Mouse (Mus musculus): ENCODE measurements at regions not wholly inside any gene's neighbourhood (a gene's known extent, or its start where the extent isn't known, plus 50 kb on each side); places are given as distances from the start of the nearest gene placed in this dataset.

GRCm38 (mm10) chr11:24307601-24308252, 229.9 kb downstream of the Bcl11a start:
- TF ChIP-seq CTCF (IDR thresholded peaks at IDR 0.05; ENCODE audit: low read depth), result peak; percentile 52
- no peak for TF ChIP-seq EP300 (optimal IDR thresholded peaks at IDR 0.05)
- H3K36me3 ChIP-seq (ENCODE audit: control insufficient read depth, insufficient read depth, low read length), result no peaks in the 10 kb centered on the region
- H3K9me3 ChIP-seq (ENCODE audit: control insufficient read depth, low read length), result no peaks in the 10 kb centered on the region
- H3K27me3 ChIP-seq (ENCODE audit: control insufficient read depth, insufficient read depth, low read length), result no peaks in the 10 kb centered on the region
- WGBS, result 68% methylated on average over 6 of the region's 6 CpGs
- peak; percentile 69 for ATAC-seq (ENCODE audit: low FRiP score, low TSS enrichment)
- no peak overlapping the region for H3K9ac ChIP-seq (ENCODE audit: low read length)
- peak; percentile 45 for DNase-seq (ENCODE audit: low spot score)
- H3K4me1 ChIP-seq (replicated peaks; ENCODE audit: control insufficient read depth, insufficient read depth), result no peaks in the 10 kb centered on the region
- no peak overlapping the region for H3K27ac ChIP-seq (replicated peaks)
- no peak overlapping the region for H3K4me2 ChIP-seq (replicated peaks; ENCODE audit: low read depth)
- no peak overlapping the region for H3K4me3 ChIP-seq (ENCODE audit: low read depth, low read length)

GRCm38 (mm10) chr11:24308253-24308633, 230.4 kb downstream of the Bcl11a start:
- no peak overlapping the region for H3K27ac ChIP-seq (replicated peaks)
- no peaks in the 10 kb centered on the region for H3K4me1 ChIP-seq (replicated peaks; ENCODE audit: control insufficient read depth, insufficient read depth)
- H3K9ac ChIP-seq (ENCODE audit: low read length), result no peak overlapping the region
- TF ChIP-seq CTCF (IDR thresholded peaks at IDR 0.05; ENCODE audit: low read depth) (no peak), EP300 (optimal IDR thresholded peaks at IDR 0.05) (no peak)
- DNase-seq (ENCODE audit: low spot score) (peak; percentile 39), ATAC-seq (ENCODE audit: low FRiP score, low TSS enrichment) (peak; percentile 79)
- 10% methylated on average over 1 of the region's 1 CpGs for WGBS
- H3K4me2 ChIP-seq (replicated peaks; ENCODE audit: low read depth), result no peak overlapping the region
- no peaks in the 10 kb centered on the region for H3K9me3 ChIP-seq (ENCODE audit: control insufficient read depth, low read length)
- no peaks in the 10 kb centered on the region for H3K36me3 ChIP-seq (ENCODE audit: control insufficient read depth, insufficient read depth, low read length)
- no peak overlapping the region for H3K4me3 ChIP-seq (ENCODE audit: low read depth, low read length)
- H3K27me3 ChIP-seq (ENCODE audit: control insufficient read depth, insufficient read depth, low read length), result no peaks in the 10 kb centered on the region

- H3K9ac ChIP-seq (ENCODE audit: low read length), result no peak overlapping the region
These were observed 236.2 kb downstream of the Bcl11a start for GRCm38 (mm10) chr11:24314046-24314445.

DNA sequence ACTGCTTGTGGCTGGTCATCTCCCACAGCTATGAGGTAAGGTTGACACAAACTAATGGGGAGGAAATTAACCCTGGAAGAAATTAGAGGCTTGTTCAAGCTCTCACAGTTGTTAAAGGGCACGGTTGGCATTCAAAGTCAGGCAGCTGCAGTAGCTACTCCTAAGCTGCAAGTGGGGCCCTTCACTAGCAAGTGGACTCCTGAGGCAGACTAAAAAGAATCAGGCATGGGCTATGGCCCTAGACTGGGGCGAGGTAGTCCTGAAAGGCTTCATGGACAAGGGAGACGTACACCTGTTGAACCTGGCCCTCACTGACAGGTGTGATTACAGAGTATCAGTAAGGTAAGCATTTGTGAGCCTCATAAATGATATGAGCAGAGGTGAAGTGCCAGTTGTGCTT, 237.7 kb downstream of the Bcl11a start:
- 73% methylated on average over 3 of the region's 3 CpGs for WGBS
- no peak overlapping the region for H3K4me2 ChIP-seq (replicated peaks; ENCODE audit: low read depth)
- DNase-seq (ENCODE audit: low spot score) (no peak), ATAC-seq (ENCODE audit: low FRiP score, low TSS enrichment) (no peak)
- H3K27ac ChIP-seq (replicated peaks), result no peak overlapping the region
- TF ChIP-seq CTCF (IDR thresholded peaks at IDR 0.05; ENCODE audit: low read depth) (peak; percentile 38; the same call in 1 of the 2 replicates), EP300 (optimal IDR thresholded peaks at IDR 0.05) (no peak)
- no peaks in the 10 kb centered on the region for H3K9me3 ChIP-seq (ENCODE audit: control insufficient read depth, low read length)
- H3K4me1 ChIP-seq (replicated peaks; ENCODE audit: control insufficient read depth, insufficient read depth), result no peaks in the 10 kb centered on the region
- no peaks in the 10 kb centered on the region for H3K27me3 ChIP-seq (ENCODE audit: control insufficient read depth, insufficient read depth, low read length)
- H3K9ac ChIP-seq (ENCODE audit: low read length), result no peak overlapping the region
- H3K4me3 ChIP-seq (ENCODE audit: low read depth, low read length), result no peak overlapping the region
- H3K36me3 ChIP-seq (ENCODE audit: control insufficient read depth, insufficient read depth, low read length), result no peaks in the 10 kb centered on the region

More at GRCm38 (mm10) chr11:24314046-24314445, 236.2 kb downstream of the Bcl11a start:
- Histone ChIP-seq H3K4me3 (ENCODE audit: low read depth, low read length) (no peak overlapping the region), H3K4me2 (replicated peaks; ENCODE audit: low read depth) (no peak overlapping the region), H3K9me3 (ENCODE audit: control insufficient read depth, low read length) (no peaks in the 10 kb centered on the region), H3K27me3 (ENCODE audit: control insufficient read depth, insufficient read depth, low read length) (no peaks in the 10 kb centered on the region), H3K36me3 (ENCODE audit: control insufficient read depth, insufficient read depth, low read length) (no peaks in the 10 kb centered on the region), H3K27ac (replicated peaks) (no peak overlapping the region), H3K4me1 (replicated peaks; ENCODE audit: control insufficient read depth, insufficient read depth) (no peaks in the 10 kb centered on the region)
- ATAC-seq (ENCODE audit: low FRiP score, low TSS enrichment) (no peak), DNase-seq (ENCODE audit: low spot score) (no peak)
- TF ChIP-seq CTCF (IDR thresholded peaks at IDR 0.05; ENCODE audit: low read depth) (no peak), EP300 (optimal IDR thresholded peaks at IDR 0.05) (no peak)
- 60% methylated on average over 1 of the region's 1 CpGs for WGBS

GRCm38 (mm10) chr11:24316198-24316597, 238.3 kb downstream of the Bcl11a start:
- Histone ChIP-seq H3K9ac (ENCODE audit: low read length) (no peak overlapping the region), H3K27ac (replicated peaks) (no peak overlapping the region), H3K27me3 (ENCODE audit: control insufficient read depth, insufficient read depth, low read length) (no peaks in the 10 kb centered on the region), H3K4me1 (replicated peaks; ENCODE audit: control insufficient read depth, insufficient read depth) (no peaks in the 10 kb centered on the region), H3K4me3 (ENCODE audit: low read depth, low read length) (no peak overlapping the region), H3K36me3 (ENCODE audit: control insufficient read depth, insufficient read depth, low read length) (no peaks in the 10 kb centered on the region), H3K9me3 (ENCODE audit: control insufficient read depth, low read length) (no peaks in the 10 kb centered on the region), H3K4me2 (replicated peaks; ENCODE audit: low read depth) (no peak overlapping the region)
- no peak for ATAC-seq (ENCODE audit: low FRiP score, low TSS enrichment)
- 68% methylated on average over 4 of the region's 4 CpGs for WGBS
- TF ChIP-seq CTCF (IDR thresholded peaks at IDR 0.05; ENCODE audit: low read depth) (no peak), EP300 (optimal IDR thresholded peaks at IDR 0.05) (no peak)
- DNase-seq (ENCODE audit: low spot score), result no peak

DNA sequence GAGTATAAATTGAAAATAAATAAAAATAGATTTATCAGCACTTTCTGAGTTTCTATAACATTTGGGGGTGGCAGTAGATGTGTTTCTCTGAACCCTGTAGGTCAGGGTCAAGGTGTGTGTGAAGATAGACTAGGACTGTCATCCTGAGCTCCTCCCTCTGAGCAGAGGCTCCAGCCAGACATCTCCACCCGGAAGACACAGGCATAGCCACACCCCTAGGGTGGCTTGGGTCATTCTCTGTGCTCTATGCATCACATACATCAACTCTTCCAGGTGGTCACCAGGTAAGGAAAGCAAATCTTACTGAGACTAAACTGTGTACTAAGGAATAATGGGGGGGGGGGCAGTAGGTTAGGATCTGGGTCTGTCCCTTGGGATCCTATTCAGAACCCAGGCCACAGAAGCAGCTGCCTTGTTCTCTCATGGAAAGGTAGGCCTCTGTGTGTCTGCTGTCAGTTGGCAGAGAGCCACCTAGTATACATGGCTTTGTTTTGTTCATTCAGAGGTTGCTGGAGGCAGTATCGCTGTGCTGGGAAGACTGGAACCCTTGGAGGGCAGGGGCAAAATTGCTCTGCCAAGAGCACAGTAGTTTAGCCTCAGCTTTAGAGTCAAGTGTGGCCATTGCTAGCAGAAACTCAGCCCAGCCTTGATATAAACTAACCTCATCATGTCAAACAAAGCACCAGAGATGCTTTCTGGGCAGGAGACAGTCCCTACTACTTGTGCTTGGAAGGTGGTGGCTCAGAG, 240.3 kb downstream of the Bcl11a start:
- Histone ChIP-seq H3K27ac (replicated peaks) (no peak overlapping the region), H3K4me2 (replicated peaks; ENCODE audit: low read depth) (no peak overlapping the region), H3K4me1 (replicated peaks; ENCODE audit: control insufficient read depth, insufficient read depth) (no peaks in the 10 kb centered on the region), H3K9me3 (ENCODE audit: control insufficient read depth, low read length) (no peaks in the 10 kb centered on the region), H3K4me3 (ENCODE audit: low read depth, low read length) (no peak overlapping the region), H3K9ac (ENCODE audit: low read length) (no peak overlapping the region), H3K27me3 (ENCODE audit: control insufficient read depth, insufficient read depth, low read length) (no peaks in the 10 kb centered on the region), H3K36me3 (ENCODE audit: control insufficient read depth, insufficient read depth, low read length) (no peaks in the 10 kb centered on the region)
- TF ChIP-seq EP300 (optimal IDR thresholded peaks at IDR 0.05), result no peak
- no peak for TF ChIP-seq CTCF (IDR thresholded peaks at IDR 0.05; ENCODE audit: low read depth)
- DNase-seq (ENCODE audit: low spot score), result no peak
- WGBS, result 70% methylated on average over 2 of the region's 2 CpGs
- no peak for ATAC-seq (ENCODE audit: low FRiP score, low TSS enrichment)

Measured in stomach, postnatal 0 days (tissue).